Mouse (Mus musculus) hindbrain, embryonic 13.5 days (tissue): ENCODE measurements around the gene Nrxn2. TPM values are rescaled to one million over a fixed set of nuclear protein-coding genes. Genes with fewer than 3 reads are reported as not detected.

Experiments used
- ATAC-seq: fragments of 200-750 bp; cut with Nextera tagmentation; 2 replicates; pipeline ENCODE4 v1.8.0; 2017; ENCODE audit warnings: moderate TSS enrichment; ENCODE audit not compliant: low FRiP score
- H3K27ac ChIP-seq: fragments of 300-500 bp; sonication (generic); 2 replicates; pipeline ENCODE4 v1.5.1; 2015; ENCODE audit warnings: inconsistent platforms, mild to moderate bottlenecking, moderate library complexity
- H3K27me3 ChIP-seq: fragments of 300-500 bp; sonication (generic); 2 replicates; pipeline ENCODE4 v1.6.1; 2015; ENCODE audit warnings: mild to moderate bottlenecking, inconsistent platforms
- H3K36me3 ChIP-seq: fragments of 300-500 bp; sonication (generic); 2 replicates; pipeline ENCODE4 v1.6.1; 2015; ENCODE audit warnings: mild to moderate bottlenecking, inconsistent platforms
- H3K4me1 ChIP-seq: fragments of 300-500 bp; sonication (generic); replicated peaks from 2 replicates; pipeline ENCODE4 v1.6.1; 2015; ENCODE audit warnings: inconsistent platforms
- H3K4me2 ChIP-seq: fragments of 300-500 bp; sonication (generic); 2 replicates; pipeline ENCODE4 v1.6.1; 2015; ENCODE audit warnings: inconsistent platforms, mild to moderate bottlenecking, moderate library complexity
- H3K4me3 ChIP-seq: fragments of 300-500 bp; sonication (generic); 2 replicates; pipeline ENCODE4 v1.5.1; 2015; ENCODE audit warnings: mild to moderate bottlenecking, inconsistent platforms
- H3K9ac ChIP-seq: fragments of 300-500 bp; sonication (generic); 2 replicates; pipeline ENCODE4 v1.6.1; 2015; ENCODE audit warnings: mild to moderate bottlenecking, inconsistent platforms
- H3K9me3 ChIP-seq: fragments of 300-500 bp; sonication (generic); 2 replicates; pipeline ENCODE4 v1.6.1; 2016; ENCODE audit warnings: inconsistent platforms
- WGBS: fragments of 180-500 bp; shearing (Covaris S2); methylation state at CpG from one replicate; pipeline ENCODE4 v1.1.7; 2015; 5-methylcytosine and 5-hydroxymethylcytosine counted together
- polyA plus RNA-seq: library from polyadenylated mRNA; unstranded; fragments of >200 nt; fragmentation: Nextera tagmentation; extraction: Ambion mirVana; gene quantifications from 2 replicates; pipeline ENCODE4 v1.2.1, GENCODE M21; 2015

Gene Nrxn2
- polyA plus RNA-seq, 1 experiment from 2014 or later, result 23.5 TPM

GRCm38 (mm10) chr19:6521630-6522029, 103.1 kb downstream of the Nrxn2 start:
- no peaks in the 10 kb centered on the region for H3K9me3 ChIP-seq
- no peak overlapping the region for H3K4me2 ChIP-seq
- H3K27me3 ChIP-seq, result no peaks in the 10 kb centered on the region
- H3K4me3 ChIP-seq, result no peak overlapping the region
- WGBS, result 92% methylated on average over 3 of the region's 3 CpGs
- no peak overlapping the region for H3K27ac ChIP-seq
- peaks cover 89% of the 10 kb centered on the region for H3K36me3 ChIP-seq
- ATAC-seq, result no peak
- H3K4me1 ChIP-seq, result peaks cover 37% of the 10 kb centered on the region
- H3K9ac ChIP-seq, result no peak overlapping the region

GRCm38 (mm10) chr19:6522289-6522688, 103.8 kb downstream of the Nrxn2 start:
- Histone ChIP-seq H3K4me1 (peaks cover 31% of the 10 kb centered on the region), H3K4me2 (no peak overlapping the region), H3K27ac (no peak overlapping the region), H3K9ac (no peak overlapping the region), H3K4me3 (no peak overlapping the region), H3K27me3 (no peaks in the 10 kb centered on the region), H3K9me3 (no peaks in the 10 kb centered on the region), H3K36me3 (peaks cover 89% of the 10 kb centered on the region)
- ATAC-seq, result no peak
- 93% methylated on average over 14 of the region's 14 CpGs for WGBS

GRCm38 (mm10) chr19:6525023-6525422, 106.5 kb downstream of the Nrxn2 start:
- Histone ChIP-seq H3K27me3 (no peaks in the 10 kb centered on the region), H3K4me1 (peaks cover 29% of the 10 kb centered on the region), H3K27ac (no peak overlapping the region), H3K9me3 (no peaks in the 10 kb centered on the region), H3K4me3 (no peak overlapping the region), H3K4me2 (no peak overlapping the region), H3K9ac (no peak overlapping the region), H3K36me3 (peaks cover 80% of the 10 kb centered on the region)
- 73% methylated on average over 4 of the region's 4 CpGs for WGBS
- no peak for ATAC-seq

- Histone ChIP-seq H3K27me3 (no peaks in the 10 kb centered on the region), H3K9ac (no peak overlapping the region), H3K4me2 (no peak overlapping the region), H3K27ac (no peak overlapping the region), H3K36me3 (peaks cover 70% of the 10 kb centered on the region), H3K9me3 (no peaks in the 10 kb centered on the region), H3K4me3 (no peak overlapping the region), H3K4me1 (peaks cover 34% of the 10 kb centered on the region)
- no peak for ATAC-seq
- WGBS, result 94% methylated on average over 9 of the region's 9 CpGs
These were observed 107.5 kb downstream of the Nrxn2 start for GRCm38 (mm10) chr19:6526010-6526409.

- WGBS, result 86% methylated on average over 3 of the region's 3 CpGs
- peaks cover 56% of the 10 kb centered on the region for H3K36me3 ChIP-seq
- H3K4me3 ChIP-seq, result no peak overlapping the region
- peaks cover 48% of the 10 kb centered on the region for H3K4me1 ChIP-seq
- no peaks in the 10 kb centered on the region for H3K9me3 ChIP-seq
- H3K9ac ChIP-seq, result no peak overlapping the region
- no peak overlapping the region for H3K4me2 ChIP-seq
- ATAC-seq, result no peak
- no peaks in the 10 kb centered on the region for H3K27me3 ChIP-seq
- 0 out of 2 replicates have a peak overlapping the region, but pooled peaks have one; percentile 52 for H3K27ac ChIP-seq
These were observed 108.9 kb downstream of the Nrxn2 start for GRCm38 (mm10) chr19:6527439-6527838.

- H3K4me1 ChIP-seq, result peaks cover 54% of the 10 kb centered on the region
- ATAC-seq, result no peak
- 79% methylated on average over 17 of the region's 17 CpGs for WGBS
- peaks cover 51% of the 10 kb centered on the region for H3K36me3 ChIP-seq
- H3K27me3 ChIP-seq, result no peaks in the 10 kb centered on the region
- no peak overlapping the region for H3K4me3 ChIP-seq
- peak overlapping the region; percentile 69 for H3K27ac ChIP-seq
- no peak overlapping the region for H3K4me2 ChIP-seq
- H3K9me3 ChIP-seq, result no peaks in the 10 kb centered on the region
- H3K9ac ChIP-seq, result no peak overlapping the region
These were observed 109.5 kb downstream of the Nrxn2 start for GRCm38 (mm10) chr19:6527839-6528531.

- no peaks in the 10 kb centered on the region for H3K27me3 ChIP-seq
- peaks cover 37% of the 10 kb centered on the region for H3K36me3 ChIP-seq
- H3K27ac ChIP-seq, result peak overlapping the region; percentile 69
- 63% methylated on average over 14 of the region's 14 CpGs for WGBS
- ATAC-seq, result peak; percentile 11
- no peaks in the 10 kb centered on the region for H3K9me3 ChIP-seq
- H3K4me1 ChIP-seq, result peaks cover 68% of the 10 kb centered on the region
- H3K4me2 ChIP-seq, result peak overlapping the region; percentile 64; the same call in 1 of the 2 replicates
- H3K9ac ChIP-seq, result no peak overlapping the region; the same call in 1 of the 2 replicates
- no peak overlapping the region for H3K4me3 ChIP-seq
These were observed 110.9 kb downstream of the Nrxn2 start for GRCm38 (mm10) chr19:6529265-6529985.

- peak overlapping the region; percentile 64 for H3K4me2 ChIP-seq
- ATAC-seq, result no peak
- peaks cover 28% of the 10 kb centered on the region for H3K36me3 ChIP-seq
- no peaks in the 10 kb centered on the region for H3K27me3 ChIP-seq
- peaks cover 68% of the 10 kb centered on the region for H3K4me1 ChIP-seq
- 17% methylated on average over 13 of the region's 13 CpGs for WGBS
- H3K27ac ChIP-seq, result peak overlapping the region; percentile 69
- H3K9me3 ChIP-seq, result no peaks in the 10 kb centered on the region
- H3K9ac ChIP-seq, result peak overlapping the region; percentile 53; the same call in 1 of the 2 replicates
- peak overlapping the region; percentile 15; the same call in 1 of the 2 replicates for H3K4me3 ChIP-seq
These were observed 111.8 kb downstream of the Nrxn2 start for GRCm38 (mm10) chr19:6530359-6530758.

- Histone ChIP-seq H3K27ac (peak overlapping the region; percentile 88), H3K9me3 (no peaks in the 10 kb centered on the region), H3K9ac (peak overlapping the region; percentile 76), H3K4me3 (peak overlapping the region; percentile 39), H3K4me2 (peak overlapping the region; percentile 64), H3K27me3 (no peaks in the 10 kb centered on the region), H3K4me1 (peaks cover 68% of the 10 kb centered on the region), H3K36me3 (peaks cover 23% of the 10 kb centered on the region)
- ATAC-seq, result 0 out of 2 replicates have a peak, but pooled peaks have one; percentile 7
- 1% methylated on average over 55 of the region's 56 CpGs for WGBS
These were observed 112.6 kb downstream of the Nrxn2 start for GRCm38 (mm10) chr19:6531011-6531631.

GRCm38 (mm10) chr19:6531832-6532471, 113.4 kb downstream of the Nrxn2 start:
- peak; percentile 23; the same call in 1 of the 2 replicates for ATAC-seq
- Histone ChIP-seq H3K36me3 (peaks cover 15% of the 10 kb centered on the region), H3K4me1 (peaks cover 73% of the 10 kb centered on the region)

GRCm38 (mm10) chr19:6532656-6533055, 114.1 kb downstream of the Nrxn2 start:
- WGBS, result 8% methylated on average over 13 of the region's 13 CpGs
- Histone ChIP-seq H3K9me3 (no peaks in the 10 kb centered on the region), H3K9ac (peak overlapping the region; percentile 76), H3K4me1 (peaks cover 75% of the 10 kb centered on the region), H3K4me3 (peak overlapping the region; percentile 39), H3K4me2 (peak overlapping the region; percentile 64), H3K27me3 (no peaks in the 10 kb centered on the region), H3K27ac (peak overlapping the region; percentile 88), H3K36me3 (peaks cover 8% of the 10 kb centered on the region; the same call in 1 of the 2 replicates)
- no peak for ATAC-seq

More at GRCm38 (mm10) chr19:6531832-6532471, 113.4 kb downstream of the Nrxn2 start:
- Histone ChIP-seq H3K9me3 (no peaks in the 10 kb centered on the region), H3K4me2 (peak overlapping the region; percentile 64), H3K9ac (peak overlapping the region; percentile 76), H3K27ac (peak overlapping the region; percentile 88), H3K27me3 (no peaks in the 10 kb centered on the region), H3K4me3 (peak overlapping the region; percentile 39)
- 1% methylated on average over 25 of the region's 36 CpGs for WGBS
